Mouse (Mus musculus): ENCODE results near the gene 4933405L10Rik. TPM values are rescaled to one million over a fixed set of nuclear protein-coding genes. Genes with fewer than 3 reads are reported as not detected.

4933405L10Rik gene
- total and polyA plus RNA-seq, 3 experiments: 0.25 TPM; not detected in 2

- peaks cover 2 to 56% of the 10 kb centered on the region in 2 experiments; a peak in 2 of 4 replicates for H3K4me1 ChIP-seq (ENCODE audit: control insufficient read depth in 1 of 2, insufficient read depth in 2 of 2)
- H3K36me3 ChIP-seq (replicated peaks in 1 of 2; ENCODE audit: control insufficient read depth in 1 of 2, insufficient read depth in 1 of 2, low read length in 1 of 2): peaks cover 41 to 72% of the 10 kb centered on the region in 2 experiments
- peak; percentile 18 for DNase-seq (ENCODE audit: extremely low read depth)
- dilution Hi-C loops (cut with MboI; ENCODE audit: extremely low pct_ligation_motif_present, extremely low pct_unique_long_range_greater_than_20kb, low sequenced_read_pairs) (no loop called here), in situ Hi-C loops (cut with MboI; ENCODE audit: low pct_ligation_motif_present, low pct_unique_long_range_greater_than_20kb, low sequenced_read_pairs) (loop anchor here (5.0 kb wide), 1 partner anchor 49 kb away; the partner anchor contains the start of genes Agrp and Ctcf)
- peak overlapping the region; percentile 58 to 70 (median 68) for H3K4me3 ChIP-seq (replicated peaks in 1 of 3; ENCODE audit: low read depth in 2 of 3, low read length in 2 of 3, poor library complexity in 1 of 3)
- peak overlapping the region; percentile 81; the same call in 1 of the 2 replicates for H3K27ac ChIP-seq (ENCODE audit: insufficient read depth, low read depth)
- H3K27me3 ChIP-seq (replicated peaks): no peaks in the 10 kb centered on the region
- H3K4me2 ChIP-seq (ENCODE audit: insufficient read depth, low read depth, poor library complexity, severe bottlenecking): peak overlapping the region; percentile 92
- peak overlapping the region; percentile 78 for H3K9ac ChIP-seq (ENCODE audit: insufficient read depth, low read depth)
- no peaks in the 10 kb centered on the region for H3K79me2 ChIP-seq (replicated peaks; ENCODE audit: control insufficient read depth, extremely low read depth, insufficient read depth, poor library complexity, severe bottlenecking)
- TF ChIP-seq JUN (IDR thresholded peaks at IDR 0.05; ENCODE audit: insufficient read depth, low read depth, low read length): no peak
- TF ChIP-seq CHD1 (IDR thresholded peaks at IDR 0.05; ENCODE audit: low read depth, low read length): no peak
- TF ChIP-seq ELF1 (IDR thresholded peaks at IDR 0.05; ENCODE audit: low read depth, low read length): no peak
- no peaks in the 10 kb centered on the region for H3K9me3 ChIP-seq (replicated peaks; ENCODE audit: low read length)
These were observed 20.9 kb upstream of the 4933405L10Rik start for GRCm38 (mm10) chr8:105686551-105686950.

GRCm38 (mm10) chr8:105687512-105687911, 19.9 kb upstream of the 4933405L10Rik start:
- Histone ChIP-seq H3K9me3 (replicated peaks; ENCODE audit: low read length) (no peaks in the 10 kb centered on the region), H3K4me2 (ENCODE audit: insufficient read depth, low read depth, poor library complexity, severe bottlenecking) (no peak overlapping the region), H3K4me1 (ENCODE audit: control insufficient read depth in 1 of 2, insufficient read depth in 2 of 2) (peaks cover 2 to 52% of the 10 kb centered on the region in 2 experiments; a peak in 2 of 4 replicates), H3K36me3 (replicated peaks in 1 of 2; ENCODE audit: control insufficient read depth in 1 of 2, insufficient read depth in 1 of 2, low read length in 1 of 2) (peaks cover 50 to 74% of the 10 kb centered on the region in 2 experiments), H3K27ac (ENCODE audit: insufficient read depth, low read depth) (no peak overlapping the region), H3K79me2 (replicated peaks; ENCODE audit: control insufficient read depth, extremely low read depth, insufficient read depth, poor library complexity, severe bottlenecking) (no peaks in the 10 kb centered on the region), H3K4me3 (replicated peaks in 1 of 3; ENCODE audit: low read depth in 2 of 3, low read length in 2 of 3, poor library complexity in 1 of 3) (no peak overlapping the region), H3K27me3 (replicated peaks) (no peaks in the 10 kb centered on the region), H3K9ac (ENCODE audit: insufficient read depth, low read depth) (no peak overlapping the region)
- TF ChIP-seq MAZ (IDR thresholded peaks at IDR 0.05; ENCODE audit: low read depth, low read length) (no peak), MAFK (IDR thresholded peaks at IDR 0.05; ENCODE audit: insufficient replicate concordance, low read length) (no peak), CTCF (conservative IDR thresholded peaks at IDR 0.05 in 1 of 2, IDR thresholded peaks at IDR 0.05 in 1 of 2; ENCODE audit: low read depth in 2 of 2, low read length in 2 of 2) (no peak), NRF1 (IDR thresholded peaks at IDR 0.05; ENCODE audit: low read depth, low read length) (no peak), JUND (conservative IDR thresholded peaks at IDR 0.05; ENCODE audit: low read depth, low read length) (no peak), CHD2 (IDR thresholded peaks at IDR 0.05; ENCODE audit: low read length) (no peak), RAD21 (IDR thresholded peaks at IDR 0.05; ENCODE audit: low read depth, low read length) (no peak), RCOR1 (conservative IDR thresholded peaks at IDR 0.05; ENCODE audit: low read depth, low read length) (no peak), ZKSCAN1 (IDR thresholded peaks at IDR 0.05; ENCODE audit: borderline replicate concordance, low read depth, low read length) (no peak), BHLHE40 (IDR thresholded peaks at IDR 0.05; ENCODE audit: low read depth, low read length) (no peak), NELFE (IDR thresholded peaks at IDR 0.05; ENCODE audit: low read depth, low read length) (no peak), E2F4 (IDR thresholded peaks at IDR 0.05; ENCODE audit: insufficient replicate concordance, low read depth, low read length) (no peak), USF2 (conservative IDR thresholded peaks at IDR 0.05; ENCODE audit: low read depth, low read length) (no peak), HCFC1 (IDR thresholded peaks at IDR 0.05; ENCODE audit: low read depth, low read length) (no peak), IRF4 (IDR thresholded peaks at IDR 0.05; ENCODE audit: low read depth, low read length) (no peak), JUN (IDR thresholded peaks at IDR 0.05; ENCODE audit: insufficient read depth, low read depth, low read length) (no peak)
- dilution Hi-C loops (cut with MboI; ENCODE audit: extremely low pct_ligation_motif_present, extremely low pct_unique_long_range_greater_than_20kb, low sequenced_read_pairs): no loop called here
- in situ Hi-C loops (cut with MboI; ENCODE audit: low pct_ligation_motif_present, low pct_unique_long_range_greater_than_20kb, low sequenced_read_pairs): loop anchor here (5.0 kb wide), 1 partner anchor 50 kb away; the partner anchor contains the start of genes Agrp and Ctcf
- DNase-seq (ENCODE audit: extremely low read depth): no peak

Measured in CH12.LX (cell line).